Mouse (Mus musculus): ENCODE results near the gene Creb5.
"Not testable (repeated sequence)": the region's sequence is repeated elsewhere in the genome, so short reads cannot be mapped to it uniquely, and the experiment has no call there.

Creb5 gene

DNA sequence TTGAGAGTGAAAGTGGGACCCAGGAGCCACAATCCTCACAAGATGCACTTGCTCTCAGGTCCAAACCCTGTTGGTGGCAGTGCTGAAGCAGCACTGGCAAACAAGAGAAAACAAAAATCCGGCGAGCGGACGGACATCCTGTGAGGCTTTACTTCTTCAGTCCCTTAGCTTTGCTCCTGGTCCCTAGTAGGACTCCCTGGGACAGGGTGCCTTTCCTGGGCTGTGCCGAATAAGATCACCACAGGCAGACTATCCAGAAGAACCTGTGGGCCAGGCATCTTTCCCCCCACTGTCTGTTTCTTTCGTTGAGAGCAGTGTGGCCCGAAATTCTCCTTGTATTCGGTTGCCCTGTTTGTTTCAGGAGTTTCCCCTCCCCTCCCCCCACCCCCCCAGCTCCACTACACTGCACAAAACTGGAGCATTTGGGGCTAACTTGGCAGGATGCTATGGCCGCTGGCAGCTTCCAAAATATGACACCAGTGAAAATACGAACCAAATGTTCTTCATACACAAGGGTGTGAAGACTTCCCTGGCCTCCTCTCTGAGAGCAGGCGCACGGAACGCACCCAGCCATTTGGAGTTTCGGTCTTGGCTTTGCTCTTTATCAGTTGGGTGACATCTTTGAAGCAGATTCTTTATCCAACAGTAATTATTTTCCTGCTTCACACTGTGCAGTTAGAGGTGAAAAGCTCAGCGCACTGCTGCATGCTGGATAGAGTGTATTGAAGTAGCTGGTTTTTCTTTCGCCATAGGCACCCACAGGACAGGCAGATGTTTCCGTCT, 32.7 kb downstream of the Creb5 start:
- DNase-seq (ENCODE audit: extremely low read depth, low read depth) = no peak

DNA sequence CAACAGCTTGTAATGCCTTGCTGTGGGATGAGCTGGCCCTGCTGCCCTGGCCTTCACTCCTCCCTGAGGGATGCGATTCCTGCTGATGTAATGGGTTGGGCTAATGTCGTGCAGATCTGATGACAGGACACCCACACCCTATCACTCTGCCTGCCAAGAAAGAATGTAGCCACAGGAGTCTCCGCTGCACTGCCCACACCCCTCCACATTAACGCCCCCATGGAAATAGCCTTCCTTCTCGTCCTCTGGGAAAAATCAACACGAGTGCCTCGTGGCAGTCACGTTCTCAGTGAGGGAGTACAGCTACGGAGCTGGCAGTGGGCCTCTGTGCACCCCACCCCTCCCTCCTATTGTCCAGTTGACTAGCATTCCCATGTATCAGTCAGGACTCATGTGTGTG, 50.3 kb downstream of the Creb5 start:
- DNase-seq (ENCODE audit: extremely low read depth, low read depth) = no peak

GRCm38 (mm10) chr6:53352311-53352960, 65.4 kb downstream of the Creb5 start:
- DNase-seq (ENCODE audit: extremely low read depth, low read depth) = no peak

GRCm38 (mm10) chr6:53356328-53356727, 69.3 kb downstream of the Creb5 start:
- no peak for DNase-seq (ENCODE audit: extremely low read depth, low read depth)

DNA sequence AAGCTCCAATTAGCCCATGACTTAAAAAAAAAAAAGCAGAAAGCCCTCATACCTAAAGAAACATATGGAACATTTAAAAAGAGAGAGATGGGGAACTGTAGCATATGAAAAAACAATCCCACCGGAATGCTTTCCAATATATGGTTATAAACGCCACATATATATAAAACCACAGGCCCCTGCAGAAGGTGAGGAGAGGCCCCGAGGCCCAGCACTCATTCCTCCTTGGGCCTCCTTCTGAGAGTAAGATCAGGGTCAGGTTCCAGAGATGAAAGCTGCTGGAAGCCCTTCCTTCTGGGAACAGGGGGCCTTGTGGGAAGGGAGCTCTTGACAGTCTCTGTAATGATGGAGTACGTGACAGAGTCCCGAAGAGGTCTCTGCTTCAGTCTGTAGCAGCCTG, 76.5 kb downstream of the Creb5 start:
- DNase-seq (ENCODE audit: extremely low read depth, low read depth) = no peak

DNA sequence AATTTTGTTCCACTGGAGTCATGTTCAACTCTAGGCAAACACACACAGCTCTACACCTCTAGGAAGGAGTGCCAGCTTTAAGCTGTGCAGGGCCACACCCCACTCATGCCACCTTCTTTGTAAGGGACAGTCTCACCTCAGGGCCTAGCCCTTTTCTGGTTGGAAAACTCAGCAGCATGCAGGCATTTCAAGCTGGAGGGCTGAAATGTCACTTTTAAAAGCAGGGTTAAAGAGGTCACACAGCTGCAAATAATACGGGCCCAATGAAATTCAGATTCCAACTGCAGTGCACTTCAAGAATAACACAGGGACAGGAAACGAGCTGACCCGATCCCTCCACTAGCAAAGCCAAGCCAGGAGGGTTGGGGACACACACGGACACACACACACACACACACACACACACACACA, 76.9 kb downstream of the Creb5 start:
- DNase-seq (ENCODE audit: extremely low read depth, low read depth) = no peak

- no peak for DNase-seq (ENCODE audit: extremely low read depth, low read depth)
These were observed 82.1 kb downstream of the Creb5 start for GRCm38 (mm10) chr6:53369147-53369546.

DNA sequence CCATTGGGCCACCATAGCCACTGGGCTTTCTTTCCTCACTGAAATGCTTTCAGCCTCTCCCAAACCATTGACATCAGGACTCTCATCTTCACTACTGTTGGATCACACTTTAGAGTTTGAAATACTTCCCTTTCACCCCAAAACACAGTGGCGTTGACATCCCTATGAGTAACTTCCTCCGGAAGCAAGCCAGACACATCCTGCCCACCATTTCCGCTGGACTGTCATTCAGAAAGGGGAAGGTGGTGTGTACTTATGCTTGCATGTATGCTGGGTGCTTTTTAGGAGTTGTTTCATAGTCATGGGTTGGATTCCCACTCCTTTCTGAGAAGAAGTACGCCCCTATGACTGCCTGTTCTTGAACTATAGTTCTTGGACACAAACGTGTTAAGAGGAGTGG, 82.9 kb downstream of the Creb5 start:
- no peak for DNase-seq (ENCODE audit: extremely low read depth, low read depth)

DNA sequence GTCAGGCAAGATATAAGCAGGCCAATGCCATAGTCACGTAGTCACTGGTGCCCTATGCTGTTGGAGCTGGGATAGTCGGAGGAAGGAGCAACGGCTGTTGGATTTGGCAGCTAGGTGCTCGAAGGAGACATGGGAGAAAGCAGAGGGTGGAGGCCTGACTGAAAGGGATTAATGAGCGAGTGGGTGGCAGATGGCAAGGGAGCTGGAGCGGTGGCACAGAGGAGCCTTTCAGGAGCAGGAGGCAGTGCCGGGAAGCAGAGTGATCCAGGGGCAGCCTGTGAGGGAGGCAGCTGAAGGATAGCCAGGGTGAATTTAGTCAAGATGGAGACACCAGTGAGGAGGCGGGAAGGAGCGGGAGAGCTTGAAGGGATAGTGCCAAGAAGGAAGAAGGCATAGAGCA, 84.9 kb downstream of the Creb5 start:
- no peak for DNase-seq (ENCODE audit: extremely low read depth, low read depth)

- no peak for DNase-seq (ENCODE audit: extremely low read depth, low read depth)
These were observed 87.4 kb downstream of the Creb5 start for GRCm38 (mm10) chr6:53374315-53374941.

DNA sequence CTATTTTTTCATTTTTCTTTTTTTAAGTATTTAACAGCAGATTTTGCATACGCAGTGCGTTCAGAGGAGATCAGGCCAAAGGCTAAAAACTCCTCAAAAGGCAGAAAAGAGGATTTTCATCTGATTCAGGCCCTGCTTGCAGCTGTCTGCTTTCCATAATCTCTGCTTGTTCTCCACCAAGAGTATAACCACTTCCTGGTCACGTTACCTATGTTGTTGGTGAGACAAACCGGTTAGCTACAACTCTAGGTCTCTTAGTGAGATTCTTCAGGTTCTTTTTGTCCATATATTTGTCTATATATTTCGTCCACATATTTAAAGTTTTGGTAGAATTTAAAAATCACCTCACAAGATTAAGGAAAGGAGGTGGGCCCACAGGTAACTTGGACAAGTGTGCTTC, 102.2 kb downstream of the Creb5 start:
- no peak for DNase-seq (ENCODE audit: extremely low read depth, low read depth)

DNA sequence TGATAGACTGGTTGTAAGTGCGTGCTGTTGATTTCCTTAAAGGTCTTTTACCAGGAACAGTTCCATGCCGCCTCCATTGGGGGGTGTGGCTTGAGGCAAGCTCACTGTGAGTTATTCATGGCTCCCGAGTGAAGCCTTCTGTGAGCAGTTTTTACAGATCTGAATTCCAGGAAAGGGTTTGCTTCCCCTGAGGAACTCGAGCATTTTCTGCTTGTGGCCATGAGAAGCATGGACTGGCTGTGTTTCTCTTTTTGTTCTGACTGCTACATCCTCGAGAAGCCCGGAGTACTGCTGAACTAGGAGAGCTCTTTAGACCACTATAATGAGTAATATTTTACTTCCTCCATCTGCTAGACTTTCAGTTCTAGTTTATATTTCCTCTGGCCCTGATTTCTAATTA, 103.3 kb downstream of the Creb5 start:
- DNase-seq (ENCODE audit: extremely low read depth, low read depth) = no peak

DNA sequence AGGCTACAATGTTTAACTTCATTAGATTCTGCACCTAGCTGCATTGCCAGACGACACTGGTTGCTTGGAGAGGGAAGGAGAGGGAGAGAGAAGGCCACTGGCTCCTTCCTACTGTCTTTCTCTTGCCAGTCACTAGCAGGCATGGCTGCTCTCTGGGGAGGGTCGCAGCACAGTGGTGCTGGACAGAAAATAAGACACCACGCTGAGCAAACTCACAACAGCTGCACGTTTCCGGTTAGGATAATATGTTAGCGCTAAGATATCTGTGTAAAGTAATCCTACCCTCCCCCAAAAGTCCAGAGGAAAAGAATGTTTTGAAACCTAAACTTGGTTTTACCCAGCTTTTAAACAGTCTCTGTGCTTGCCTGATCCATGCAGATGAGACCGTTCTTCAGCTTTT, 107.0 kb downstream of the Creb5 start:
- no peak for DNase-seq (ENCODE audit: extremely low read depth, low read depth)

DNA sequence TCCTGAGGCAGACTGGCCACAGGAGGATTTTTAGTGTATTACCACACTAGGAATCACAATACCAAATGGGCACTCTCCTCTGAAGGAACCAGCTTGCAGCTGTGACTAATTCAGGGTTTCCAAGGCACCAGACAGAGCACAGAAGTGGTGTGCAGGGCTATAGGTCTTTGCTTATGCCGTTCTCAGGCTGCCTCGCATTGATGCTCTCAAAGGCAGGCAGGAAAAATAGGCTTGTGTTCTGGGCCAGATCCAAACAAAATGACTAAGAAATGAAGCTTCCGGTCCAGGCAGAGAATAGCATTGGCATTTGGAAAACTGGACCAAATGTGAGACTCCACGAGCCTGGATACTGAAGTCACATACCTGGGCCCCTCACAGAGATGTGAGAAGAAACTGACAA, 108.1 kb downstream of the Creb5 start:
- no peak for DNase-seq (ENCODE audit: extremely low read depth, low read depth)

DNA sequence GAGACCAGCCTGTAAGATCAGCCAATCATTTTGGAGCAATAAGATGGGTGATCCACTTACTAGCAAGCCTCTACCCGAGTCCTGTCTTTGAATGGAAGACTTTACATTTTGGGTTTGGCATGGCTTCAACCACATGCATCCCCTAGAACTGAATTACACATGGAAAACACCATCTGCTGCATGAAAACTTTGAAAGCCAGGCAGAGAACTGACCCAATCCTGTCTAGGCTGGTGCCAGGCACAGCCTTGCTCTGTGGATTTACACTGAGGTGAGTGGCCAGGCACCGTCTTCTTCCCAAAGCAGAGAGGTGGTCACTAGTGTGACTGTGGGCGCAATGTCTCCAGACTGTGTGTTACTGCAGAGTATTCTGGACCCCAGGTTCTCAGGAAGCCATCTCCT, 109.4 kb downstream of the Creb5 start:
- no peak for DNase-seq (ENCODE audit: extremely low read depth, low read depth)

- no peak for DNase-seq (ENCODE audit: extremely low read depth, low read depth)
These were observed 110.7 kb downstream of the Creb5 start for GRCm38 (mm10) chr6:53397797-53398196.

DNA sequence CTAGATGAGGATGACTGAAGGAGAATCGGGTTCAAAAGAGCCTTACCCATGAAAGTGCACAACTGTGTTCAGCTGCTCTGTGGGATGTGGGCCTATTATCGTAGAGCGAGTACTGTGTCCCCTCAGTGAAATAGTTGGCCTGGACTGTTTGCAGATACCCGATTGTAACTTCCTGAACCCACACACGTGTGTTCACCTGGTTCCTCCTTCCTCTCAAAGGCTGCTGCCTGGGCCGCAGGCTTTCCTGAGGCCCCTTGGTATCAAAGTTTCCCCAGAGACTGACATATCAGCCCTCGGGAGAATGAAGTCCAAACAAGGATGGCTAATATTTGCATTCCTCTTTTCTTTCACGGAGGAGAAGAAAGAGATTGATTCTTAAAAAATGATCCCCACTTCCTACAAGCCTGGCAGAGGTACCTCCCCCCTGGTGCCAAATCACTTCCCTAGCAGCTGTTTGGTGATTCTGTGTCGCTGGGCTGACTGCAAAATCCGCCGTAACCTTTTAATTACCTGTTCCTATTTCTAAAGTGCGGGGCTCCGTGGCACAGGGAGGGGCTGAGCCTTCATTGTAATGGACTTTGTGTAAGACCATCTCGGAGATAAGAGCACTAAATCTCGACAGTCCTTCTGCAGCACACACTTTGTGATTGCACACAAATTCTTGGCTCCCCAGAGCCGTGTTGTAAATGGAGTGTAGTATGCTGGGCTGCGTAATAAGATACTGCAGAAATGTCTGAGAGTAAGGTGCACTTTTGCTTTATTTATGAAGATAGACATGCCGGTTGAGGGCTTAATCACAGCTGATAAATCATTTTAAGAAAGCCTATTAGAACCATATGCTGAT, 111.4 kb downstream of the Creb5 start:
- DNase-seq (ENCODE audit: extremely low read depth, low read depth) = no peak

GRCm38 (mm10) chr6:53401364-53401763, 114.3 kb downstream of the Creb5 start:
- DNase-seq (ENCODE audit: extremely low read depth, low read depth) = no peak

GRCm38 (mm10) chr6:53402551-53402950, 115.5 kb downstream of the Creb5 start:
- DNase-seq (ENCODE audit: extremely low read depth, low read depth) = not testable (repeated sequence)

DNA sequence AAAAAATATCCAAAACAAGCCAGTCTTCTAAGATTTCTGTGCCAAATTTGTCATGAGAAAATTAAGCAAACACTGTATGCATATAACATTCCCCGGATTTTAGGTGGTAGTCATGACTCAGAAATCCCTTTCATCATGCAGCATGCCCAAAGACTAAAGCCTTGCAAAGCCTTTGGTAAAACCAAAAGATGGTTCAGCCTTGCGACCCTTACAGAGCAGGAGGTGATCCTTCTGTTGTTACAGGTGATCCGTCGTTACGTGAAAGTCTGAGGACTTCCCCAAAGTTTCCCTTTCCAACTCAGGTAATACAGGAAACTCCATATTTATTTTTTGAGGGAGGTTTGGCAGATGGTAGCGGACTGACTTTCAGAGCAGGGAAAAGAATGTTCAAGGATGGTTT, 122.1 kb downstream of the Creb5 start:
- DNase-seq (ENCODE audit: extremely low read depth, low read depth) = no peak

GRCm38 (mm10) chr6:53421345-53421744, 134.3 kb downstream of the Creb5 start:
- no peak for DNase-seq (ENCODE audit: extremely low read depth, low read depth)

GRCm38 (mm10) chr6:53429368-53429767, 142.3 kb downstream of the Creb5 start:
- no peak for DNase-seq (ENCODE audit: extremely low read depth, low read depth)
